Mouse (Mus musculus): ENCODE results near the gene Rerg.

Gene Rerg

DNA sequence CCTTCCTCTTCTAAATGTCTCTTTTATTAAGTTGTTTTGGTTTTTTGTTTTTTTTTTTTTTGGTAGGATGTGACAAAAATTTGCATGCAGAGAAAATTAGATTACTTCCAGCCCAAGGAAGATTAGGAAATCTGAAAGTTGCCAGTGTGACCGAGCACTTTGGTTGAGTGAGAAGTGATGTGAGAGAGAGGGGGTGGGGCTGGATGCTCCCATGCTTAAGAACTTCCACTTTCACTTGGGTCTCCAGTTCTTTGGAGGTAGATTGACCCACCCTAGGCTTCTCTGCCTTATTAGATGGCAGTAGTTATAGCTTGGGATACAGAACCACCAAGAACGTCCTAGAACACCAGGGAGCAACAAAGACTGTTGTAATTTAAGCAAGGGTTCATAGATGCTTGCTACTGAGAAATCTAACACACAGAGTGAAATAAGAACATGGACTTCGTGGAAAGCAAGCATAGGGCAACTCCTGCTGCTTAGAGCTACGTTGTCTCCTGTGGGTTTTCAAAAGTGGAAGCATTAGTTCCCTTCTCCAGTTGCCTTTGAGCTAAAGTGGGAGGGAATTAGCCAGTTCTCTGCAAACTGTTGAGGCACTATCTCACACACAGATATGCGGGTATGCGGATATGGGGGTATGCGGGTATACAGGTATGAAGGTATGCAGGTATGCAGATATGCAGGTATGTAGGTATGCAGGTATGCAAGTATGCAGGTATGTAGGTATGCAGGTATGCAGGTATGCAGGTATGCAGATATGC, 152.9 kb downstream of the Rerg start:
- DNase-seq (ENCODE audit: low read depth, low spot score), result no peak

DNA sequence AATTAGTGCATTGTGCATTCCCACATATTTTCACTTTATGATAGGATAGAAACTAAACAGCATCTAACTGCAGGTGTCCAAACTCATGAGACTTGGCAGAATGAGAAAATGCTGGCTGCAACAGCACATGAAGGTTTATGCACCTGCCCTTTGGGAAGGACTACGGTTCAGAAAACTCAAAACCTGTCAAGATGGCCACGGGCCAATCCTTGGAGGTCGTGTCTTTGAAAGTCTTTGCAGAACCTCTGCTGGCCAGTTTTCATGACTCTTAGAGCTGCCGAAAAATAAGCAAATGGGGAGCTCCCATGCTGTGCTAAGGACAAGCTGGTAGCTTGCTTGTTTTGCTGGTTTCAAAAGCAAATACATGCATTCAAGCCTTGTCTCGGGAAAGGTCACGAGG, 156.0 kb downstream of the Rerg start:
- DNase-seq (ENCODE audit: low read depth, low spot score), result no peak

- DNase-seq (ENCODE audit: low read depth, low spot score), result no peak
Measured at GRCm38 (mm10) chr6:137011187-137011586, 159.1 kb downstream of the Rerg start.

Data from 3T3-L1 (cell line).